Mouse (Mus musculus): ENCODE results near the gene Vmn2r56. TPM values are rescaled to one million over a fixed set of nuclear protein-coding genes. Genes with fewer than 3 reads are reported as not detected.
"Not testable (repeated sequence)": the region's sequence is repeated elsewhere in the genome, so short reads cannot be mapped to it uniquely, and the experiment has no call there.

The Vmn2r56 gene
- not detected in 2 replicates for polyA plus RNA-seq (2016; fragmentation: Nextera tagmentation; extraction: Ambion mirVana)

DNA sequence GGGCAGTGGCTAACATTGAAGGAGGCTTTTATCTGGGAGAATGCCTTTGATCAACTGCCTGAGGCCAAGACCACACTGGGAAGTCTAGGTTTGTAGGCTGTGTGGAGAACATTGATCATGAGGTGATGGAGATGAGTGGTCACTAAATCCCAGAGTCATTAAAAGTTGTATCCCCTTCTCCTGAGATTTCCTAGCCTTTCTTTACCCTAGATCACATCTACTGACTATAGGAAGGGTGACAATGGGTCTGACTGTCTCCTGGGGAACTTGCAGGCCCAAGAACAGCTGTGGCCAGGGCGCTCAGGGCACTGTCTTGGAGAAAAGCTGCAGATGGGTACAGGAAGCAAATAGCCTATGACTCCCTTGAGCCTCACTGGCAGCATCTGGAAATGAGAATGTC, at the start of gene Vmn2r56:
Vmn2r56 (minus strand) TSS at position 101 of the 400 bp plus-strand sequence.
- no peaks in the 10 kb centered on the region for H3K9me3 ChIP-seq (replicated peaks)
- DNase-seq (ENCODE audit: low spot score), result no peak
- 58% methylated on average over 1 of the region's 1 CpGs for WGBS
- H3K4me3 ChIP-seq, result no peak within 1 kb of the TSS
- no peaks in the 10 kb centered on the region for H3K4me1 ChIP-seq
- no peak within 1 kb of the TSS for H3K27ac ChIP-seq
- no peaks in the 10 kb centered on the region for H3K36me3 ChIP-seq
- H3K27me3 ChIP-seq (ENCODE audit: low read depth, poor library complexity, severe bottlenecking), result no peaks in the 10 kb centered on the region

DNA sequence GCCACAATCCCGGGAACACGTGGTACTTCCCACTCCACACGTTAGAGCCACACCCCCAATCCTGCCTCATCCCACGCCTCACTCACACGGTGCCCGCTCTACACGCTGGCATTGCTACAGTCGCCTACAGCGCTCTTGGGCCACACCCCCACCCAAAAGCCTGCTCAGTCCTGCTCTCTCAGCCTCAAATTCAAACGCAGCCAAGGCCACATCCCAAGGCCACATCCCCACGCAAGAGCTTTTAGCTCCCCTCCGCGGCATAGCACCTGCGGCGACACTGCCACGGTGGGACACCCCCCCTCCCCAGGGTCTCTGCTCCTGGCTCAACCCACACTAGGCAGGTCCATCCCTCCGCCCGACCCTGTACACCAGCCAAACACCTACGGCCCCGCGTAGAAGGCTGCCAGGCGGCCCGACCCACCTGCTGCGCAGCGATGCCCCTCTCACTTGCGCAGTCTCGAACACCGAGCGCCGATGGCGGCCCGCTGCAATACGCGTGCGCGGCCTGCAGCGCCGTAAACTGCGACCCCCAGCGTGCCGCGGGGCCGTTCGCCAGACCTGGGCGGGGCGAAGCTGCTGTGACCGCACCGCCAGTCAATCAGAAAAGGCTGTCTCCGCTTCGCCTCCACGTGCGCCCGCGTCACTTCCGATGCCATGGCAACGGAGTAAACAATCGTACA, 45.5 kb upstream of the Vmn2r56 start:
- peak overlapping the region; percentile 85 for H3K27ac ChIP-seq
- DNase-seq (ENCODE audit: low spot score), result peak; percentile 89
- no peaks in the 10 kb centered on the region for H3K9me3 ChIP-seq (replicated peaks)
- H3K4me3 ChIP-seq, result peak overlapping the region; percentile 84
- H3K36me3 ChIP-seq, result peaks cover 3% of the 10 kb centered on the region
- H3K27me3 ChIP-seq (ENCODE audit: low read depth, poor library complexity, severe bottlenecking), result no peaks in the 10 kb centered on the region
- WGBS, result under 1% methylated on average over 57 of the region's 57 CpGs
- H3K4me1 ChIP-seq, result peaks cover 10% of the 10 kb centered on the region

- 23% methylated on average over 10 of the region's 10 CpGs for WGBS
- Histone ChIP-seq H3K36me3 (peaks cover 8% of the 10 kb centered on the region), H3K4me3 (peak overlapping the region; percentile 84), H3K4me1 (peaks cover 10% of the 10 kb centered on the region), H3K27me3 (ENCODE audit: low read depth, poor library complexity, severe bottlenecking) (no peaks in the 10 kb centered on the region), H3K9me3 (replicated peaks) (no peaks in the 10 kb centered on the region), H3K27ac (peak overlapping the region; percentile 85)
- no peak for DNase-seq (ENCODE audit: low spot score)
These were observed 45.0 kb upstream of the Vmn2r56 start for GRCm38 (mm10) chr7:12779782-12780150.

GRCm38 (mm10) chr7:12779141-12779540, 44.3 kb upstream of the Vmn2r56 start:
- H3K36me3 ChIP-seq, result peaks cover 14% of the 10 kb centered on the region
- H3K27ac ChIP-seq, result no peak overlapping the region
- DNase-seq (ENCODE audit: low spot score), result no peak
- no peaks in the 10 kb centered on the region for H3K9me3 ChIP-seq (replicated peaks)
- WGBS, result 89% methylated on average over 5 of the region's 5 CpGs
- H3K4me3 ChIP-seq, result 0 out of 2 replicates have a peak overlapping the region, but pooled peaks have one; percentile 84
- no peaks in the 10 kb centered on the region for H3K27me3 ChIP-seq (ENCODE audit: low read depth, poor library complexity, severe bottlenecking)
- peaks cover 10% of the 10 kb centered on the region for H3K4me1 ChIP-seq

GRCm38 (mm10) chr7:12774606-12775005, 39.8 kb upstream of the Vmn2r56 start:
- DNase-seq (ENCODE audit: low spot score), result no peak
- Histone ChIP-seq H3K9me3 (replicated peaks) (no peaks in the 10 kb centered on the region), H3K4me3 (no peak overlapping the region), H3K27me3 (ENCODE audit: low read depth, poor library complexity, severe bottlenecking) (no peaks in the 10 kb centered on the region), H3K4me1 (peaks cover 1% of the 10 kb centered on the region), H3K27ac (no peak overlapping the region), H3K36me3 (peaks cover 58% of the 10 kb centered on the region)
- 93% methylated on average over 1 of the region's 1 CpGs for WGBS

DNA sequence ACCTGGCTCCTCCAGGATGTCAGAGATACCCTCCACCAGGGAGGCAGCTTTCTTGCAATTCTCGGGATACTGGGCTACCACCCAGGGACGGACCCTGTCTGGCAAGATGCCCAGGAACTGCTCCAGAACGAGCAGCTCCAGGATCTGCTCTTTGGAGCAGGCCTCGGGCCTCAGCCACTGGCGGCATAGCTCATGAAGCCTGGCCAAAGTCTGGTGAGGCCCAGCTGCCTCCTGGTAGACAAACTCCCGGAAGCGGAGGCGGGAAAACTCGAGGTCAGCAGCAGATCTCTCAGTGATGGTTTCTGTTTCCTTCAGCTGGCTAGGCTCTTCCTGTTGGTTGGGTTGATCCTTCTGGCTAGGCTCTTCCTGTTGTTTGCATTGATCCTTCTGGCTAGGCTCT, 39.3 kb upstream of the Vmn2r56 start:
- H3K9me3 ChIP-seq (replicated peaks), result no peaks in the 10 kb centered on the region
- H3K27me3 ChIP-seq (ENCODE audit: low read depth, poor library complexity, severe bottlenecking), result no peaks in the 10 kb centered on the region
- WGBS, result 93% methylated on average over 9 of the region's 9 CpGs
- DNase-seq (ENCODE audit: low spot score), result no peak
- no peak overlapping the region for H3K4me3 ChIP-seq
- H3K4me1 ChIP-seq, result no peaks in the 10 kb centered on the region
- no peak overlapping the region for H3K27ac ChIP-seq
- peaks cover 63% of the 10 kb centered on the region for H3K36me3 ChIP-seq

DNA sequence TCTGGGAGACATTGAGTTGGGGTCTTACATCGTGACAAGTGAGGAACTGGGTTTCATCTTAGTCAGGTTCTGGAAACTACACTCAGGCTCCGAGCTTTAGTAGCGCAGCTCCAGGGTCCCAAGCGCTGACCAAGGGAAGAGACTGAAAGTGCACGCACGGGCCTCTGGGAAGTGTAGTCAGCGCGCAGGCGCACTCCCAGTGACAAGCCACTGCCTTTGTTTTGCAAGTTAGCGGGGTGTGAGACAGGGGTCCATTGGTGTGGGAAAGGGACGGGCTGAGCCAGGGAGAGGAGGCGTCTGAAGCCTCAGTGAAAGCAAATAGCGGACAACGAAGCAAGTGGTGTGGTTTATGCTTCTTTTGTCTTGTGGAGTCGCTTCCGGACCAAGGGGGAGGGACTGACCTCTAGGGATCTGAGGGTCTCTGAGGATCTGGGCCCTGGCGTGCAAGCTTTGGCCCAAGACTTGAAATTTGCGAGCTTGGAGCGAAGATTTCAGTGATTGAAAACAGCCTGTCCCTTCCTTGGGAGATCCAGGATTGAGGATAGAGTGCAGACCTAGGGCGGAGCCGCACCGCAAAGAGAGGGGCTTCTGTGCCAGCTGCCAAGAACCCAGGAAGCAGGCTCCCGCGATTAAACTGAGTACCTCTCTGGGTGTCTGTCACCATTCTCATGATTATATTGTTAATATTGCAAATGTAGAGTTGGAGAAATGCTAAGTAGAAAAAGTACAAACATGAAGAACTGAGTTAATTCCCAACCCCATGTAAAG, 14.8 kb upstream of the Vmn2r56 start:
- no peak for DNase-seq (ENCODE audit: low spot score)
- no peak overlapping the region for H3K27ac ChIP-seq
- H3K9me3 ChIP-seq (replicated peaks), result no peaks in the 10 kb centered on the region
- H3K4me3 ChIP-seq, result peak overlapping the region; percentile 18; the same call in 1 of the 2 replicates
- WGBS, result 76% methylated on average over 24 of the region's 24 CpGs
- H3K36me3 ChIP-seq, result no peaks in the 10 kb centered on the region
- H3K4me1 ChIP-seq, result no peaks in the 10 kb centered on the region
- H3K27me3 ChIP-seq (ENCODE audit: low read depth, poor library complexity, severe bottlenecking), result no peaks in the 10 kb centered on the region

- not testable (repeated sequence) for H3K4me1 ChIP-seq; DNase-seq (ENCODE audit: low spot score); H3K36me3 ChIP-seq; H3K27ac ChIP-seq; H3K27me3 ChIP-seq (ENCODE audit: low read depth, poor library complexity, severe bottlenecking); H3K4me3 ChIP-seq; H3K9me3 ChIP-seq (replicated peaks)
- 89% methylated on average over 3 of the region's 3 CpGs for WGBS
These were observed 49.9 kb downstream of the Vmn2r56 start, which contains the start of gene Vmn2r55 for GRCm38 (mm10) chr7:12684903-12685302. Vmn2r55 (minus strand) TSS chr7:12685003.

- WGBS, result 82% methylated on average over 3 of the region's 4 CpGs
- H3K27ac ChIP-seq; H3K36me3 ChIP-seq; DNase-seq (ENCODE audit: low spot score); H3K4me3 ChIP-seq; H3K9me3 ChIP-seq (replicated peaks); H3K27me3 ChIP-seq (ENCODE audit: low read depth, poor library complexity, severe bottlenecking); H3K4me1 ChIP-seq: not testable (repeated sequence)
These were observed 94.6 kb downstream of the Vmn2r56 start, which contains the start of gene Vmn2r54 for GRCm38 (mm10) chr7:12640219-12640618. Vmn2r54 (minus strand) TSS chr7:12640319.

Other genes with a start within 250 kb of the Vmn2r56 start
- gene 2900092C05Rik, start 222.5 kb downstream of the Vmn2r56 start, polyA plus RNA-seq (2016; fragmentation: Nextera tagmentation; extraction: Ambion mirVana), result not detected in 2 replicates
- gene Vmn2r53, start 126.2 kb downstream of the Vmn2r56 start, polyA plus RNA-seq (2016; fragmentation: Nextera tagmentation; extraction: Ambion mirVana), result 0.01 TPM in 2 replicates
- not detected in 2 replicates for gene Vmn2r54, start 94.7 kb downstream of the Vmn2r56 start, polyA plus RNA-seq (2016; fragmentation: Nextera tagmentation; extraction: Ambion mirVana)
- not detected in 2 replicates for gene Vmn2r55, start 50.0 kb downstream of the Vmn2r56 start, polyA plus RNA-seq (2016; fragmentation: Nextera tagmentation; extraction: Ambion mirVana)
- 13.8 and 15.7 TPM in 2 replicates for gene Zscan18, start 68.6 kb upstream of the Vmn2r56 start, polyA plus RNA-seq (2016; fragmentation: Nextera tagmentation; extraction: Ambion mirVana)
- 14.8 and 16.8 TPM in 2 replicates for gene Zfp329, start 83.9 kb upstream of the Vmn2r56 start, polyA plus RNA-seq (2016; fragmentation: Nextera tagmentation; extraction: Ambion mirVana)
- gene Zfp110, start 99.8 kb upstream of the Vmn2r56 start, polyA plus RNA-seq (2016; fragmentation: Nextera tagmentation; extraction: Ambion mirVana), result 30.4 and 32.6 TPM in 2 replicates
- gene Zfp128, start 146.2 kb upstream of the Vmn2r56 start, polyA plus RNA-seq (2016; fragmentation: Nextera tagmentation; extraction: Ambion mirVana), result 5.0 and 7.4 TPM in 2 replicates
- gene Zscan22, start 162.8 kb upstream of the Vmn2r56 start, polyA plus RNA-seq (2016; fragmentation: Nextera tagmentation; extraction: Ambion mirVana), result 22.4 and 23.1 TPM in 2 replicates
- gene Rps5, start 187.3 kb upstream of the Vmn2r56 start, polyA plus RNA-seq (2016; fragmentation: Nextera tagmentation; extraction: Ambion mirVana), result 1,082 and 1,228 TPM in 2 replicates
- gene Rnf225, start 192.4 kb upstream of the Vmn2r56 start, polyA plus RNA-seq (2016; fragmentation: Nextera tagmentation; extraction: Ambion mirVana), result 0.66 and 0.94 TPM in 2 replicates
- 8.4 and 12.0 TPM in 2 replicates for gene Zfp324, start 230.8 kb upstream of the Vmn2r56 start, polyA plus RNA-seq (2016; fragmentation: Nextera tagmentation; extraction: Ambion mirVana)
- 14.0 and 14.9 TPM in 2 replicates for gene Zfp446, start 242.8 kb upstream of the Vmn2r56 start, polyA plus RNA-seq (2016; fragmentation: Nextera tagmentation; extraction: Ambion mirVana)

Data from limb, embryonic 10.5 days (tissue).